In the genomic region with DNA sequence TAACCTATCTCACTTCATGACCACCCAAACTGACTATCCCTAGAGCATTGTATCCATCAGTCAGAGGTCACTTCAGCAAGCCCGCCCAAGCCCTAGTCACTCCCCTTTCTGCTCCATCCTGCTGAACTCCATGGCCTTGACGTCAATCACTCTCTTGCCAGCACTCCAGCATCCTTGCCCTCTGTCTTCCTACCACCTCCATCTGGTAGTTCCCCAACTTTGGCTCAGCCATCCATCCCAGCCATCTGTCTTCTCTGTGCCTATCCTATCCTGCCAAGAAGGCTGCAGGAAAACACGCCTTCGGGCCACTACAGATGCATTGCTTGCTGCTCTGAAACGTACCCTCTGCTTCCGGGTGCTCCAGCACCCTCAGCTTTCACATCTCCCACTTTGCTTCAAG, we compare ENCODE assay signal across 15 mouse cellular contexts. TPM values are rescaled to one million over a fixed set of nuclear protein-coding genes. Genes with fewer than 3 reads are reported as not detected.
A peak's percentile ranks its signal among the peaks of the same experiment; 100 is the strongest.
DNase-seq lines count a peak whose midpoint lies in the region; ATAC-seq and TF ChIP-seq lines count a peak whose summit lies in the region.
"Had no signal": no experiment of that assay in that cellular context is flagged by ENCODE, and none has a peak within 500 bp of the region (broad histone marks: within the 10 kb centered on the region; RNA-seq: fewer than 3 reads in every experiment).

No protein-coding gene starts in this region.

- H3K36me3 ChIP-seq in hindbrain, embryonic 14.5 days (replicated peaks; ENCODE audit: control insufficient read depth, insufficient read depth): no peaks in the 10 kb centered on the region
- H3K36me3 ChIP-seq in hindbrain, embryonic 10.5 days: no peaks in the 10 kb centered on the region
- no peaks in the 10 kb centered on the region for H3K36me3 ChIP-seq in kidney, embryonic 14.5 days (ENCODE audit: control insufficient read depth, insufficient read depth, low read length)
- no peaks in the 10 kb centered on the region for H3K36me3 ChIP-seq in lung, postnatal 0 days (ENCODE audit: insufficient read depth, low read length)
- H3K36me3 ChIP-seq: heart, embryonic 12.5 days had no signal

- no peak for TF ChIP-seq CTCF in lung, postnatal 0 days (IDR thresholded peaks at IDR 0.05)

- TF ChIP-seq EP300 in lung, postnatal 0 days (IDR thresholded peaks at IDR 0.05): no peak

- H3K27me3 ChIP-seq in hindbrain, embryonic 14.5 days (ENCODE audit: control insufficient read depth, insufficient read depth, low read length): no peaks in the 10 kb centered on the region
- H3K27me3 ChIP-seq in hindbrain, embryonic 10.5 days (ENCODE audit: insufficient read depth, poor library complexity, severe bottlenecking): no peaks in the 10 kb centered on the region
- H3K27me3 ChIP-seq in kidney, embryonic 14.5 days (ENCODE audit: control insufficient read depth, insufficient read depth, low read length): no peaks in the 10 kb centered on the region
- no peaks in the 10 kb centered on the region for H3K27me3 ChIP-seq in lung, postnatal 0 days (replicated peaks; ENCODE audit: insufficient read depth, low read length)
- H3K27me3 ChIP-seq: heart, embryonic 12.5 days had no signal

- no peak overlapping the region for H3K4me3 ChIP-seq in hindbrain, embryonic 14.5 days (replicated peaks; ENCODE audit: low read length)
- no peak overlapping the region for H3K4me3 ChIP-seq in hindbrain, embryonic 10.5 days
- H3K4me3 ChIP-seq in kidney, embryonic 14.5 days (ENCODE audit: low read length): no peak overlapping the region
- H3K4me3 ChIP-seq in lung, postnatal 0 days (ENCODE audit: low read depth, low read length): no peak overlapping the region
- H3K4me3 ChIP-seq: heart, embryonic 12.5 days had no signal

- no peak overlapping the region for H3K9ac ChIP-seq in hindbrain, embryonic 14.5 days
- H3K9ac ChIP-seq in kidney, embryonic 14.5 days (ENCODE audit: low read depth, low read length): no peak overlapping the region
- no peak overlapping the region for H3K9ac ChIP-seq in lung, postnatal 0 days (replicated peaks; ENCODE audit: low read depth)
- H3K9ac ChIP-seq: heart, embryonic 12.5 days; lung, embryonic 14.5 days had no signal

- peak; percentile 27 for DNase-seq in hindbrain, embryonic 14.5 days (ENCODE audit: low spot score)
- no peak for DNase-seq in hindbrain, embryonic 10.5 days (ENCODE audit: low spot score)
- DNase-seq in R1 (ENCODE audit: low read depth, low spot score): peak; percentile 65
- peak; percentile 92 to 95 for DNase-seq in cerebellum, adult 18-20 months
- DNase-seq in layer of hippocampus, adult 18-20 months (ENCODE audit: low spot score in 2 of 2): peak; percentile 63 to 81
- DNase-seq in lung, postnatal 0 days (ENCODE audit: low spot score): no peak
- no peak for DNase-seq in retina, embryonic 14.5 days (ENCODE audit: low spot score)
- DNase-seq: adrenal gland, adult 8-10 months; gastrocnemius, postnatal 14 days; kidney, postnatal 36 days; lung, embryonic 14.5 days; thymus, postnatal 14 days had no signal

- H3K4me2 ChIP-seq in hindbrain, embryonic 14.5 days (replicated peaks): no peak overlapping the region
- H3K4me2 ChIP-seq in kidney, embryonic 14.5 days (replicated peaks; ENCODE audit: low read depth, low read length): no peak overlapping the region
- H3K4me2 ChIP-seq in lung, postnatal 0 days (replicated peaks; ENCODE audit: low read depth, low read length): no peak overlapping the region
- H3K4me2 ChIP-seq: heart, embryonic 12.5 days; lung, embryonic 14.5 days had no signal

- H3K4me1 ChIP-seq in hindbrain, embryonic 14.5 days (replicated peaks; ENCODE audit: control insufficient read depth, insufficient read depth, low read length): no peaks in the 10 kb centered on the region
- H3K4me1 ChIP-seq in hindbrain, embryonic 10.5 days (replicated peaks): no peaks in the 10 kb centered on the region
- no peaks in the 10 kb centered on the region for H3K4me1 ChIP-seq in kidney, embryonic 14.5 days (ENCODE audit: control insufficient read depth, insufficient read depth, low read length)
- no peaks in the 10 kb centered on the region for H3K4me1 ChIP-seq in lung, postnatal 0 days (ENCODE audit: insufficient read depth, low read depth, low read length)
- H3K4me1 ChIP-seq: heart, embryonic 12.5 days had no signal

- ATAC-seq in hindbrain, embryonic 14.5 days (ENCODE audit: low FRiP score): no peak
- ATAC-seq in kidney, embryonic 14.5 days (ENCODE audit: low FRiP score, low TSS enrichment): no peak
- ATAC-seq in lung, postnatal 0 days: no peak

- H3K27ac ChIP-seq in hindbrain, embryonic 14.5 days: no peak overlapping the region
- H3K27ac ChIP-seq in hindbrain, embryonic 10.5 days: no peak overlapping the region
- no peak overlapping the region for H3K27ac ChIP-seq in kidney, embryonic 14.5 days (ENCODE audit: low read depth, low read length)
- no peak overlapping the region for H3K27ac ChIP-seq in lung, postnatal 0 days (ENCODE audit: low read length)

- H3K9me3 ChIP-seq in hindbrain, embryonic 14.5 days (ENCODE audit: control insufficient read depth, low read length): no peaks in the 10 kb centered on the region
- H3K9me3 ChIP-seq in hindbrain, embryonic 10.5 days: no peaks in the 10 kb centered on the region
- no peaks in the 10 kb centered on the region for H3K9me3 ChIP-seq in kidney, embryonic 14.5 days (ENCODE audit: control insufficient read depth, low read length)
- H3K9me3 ChIP-seq in lung, postnatal 0 days (ENCODE audit: low read length): no peaks in the 10 kb centered on the region
- H3K9me3 ChIP-seq: heart, embryonic 12.5 days had no signal

- WGBS in hindbrain, embryonic 14.5 days: 79% methylated on average over 6 of the region's 6 CpGs
- 83% methylated on average over 6 of the region's 6 CpGs for WGBS in hindbrain, embryonic 10.5 days
- WGBS in kidney, embryonic 14.5 days: 82% methylated on average over 6 of the region's 6 CpGs
- 82% methylated on average over 6 of the region's 6 CpGs for WGBS in lung, postnatal 0 days

RNA-seq across cellular contexts. Expression of a gene that starts 23.2 kb away (rescaled TPM):
- 270 and 276 TPM in 2 replicates for polyA plus RNA-seq in hindbrain, embryonic 14.5 days (2014; fragmentation: Nextera tagmentation; extraction: Ambion mirVana)
- 234 and 244 TPM in 2 replicates for polyA plus RNA-seq in hindbrain, embryonic 10.5 days (2016; fragmentation: Nextera tagmentation; extraction: Ambion mirVana)
- 100 to 1,000 TPM; 102 to 110 TPM for total RNA-seq in layer of hippocampus, adult 18-20 months (2021)
- polyA plus RNA-seq in kidney, embryonic 14.5 days (2014; fragmentation: Nextera tagmentation; extraction: Ambion mirVana): 249 and 251 TPM in 2 replicates
- 193 and 200 TPM in 2 replicates for polyA plus RNA-seq in lung, postnatal 0 days (2015; fragmentation: Nextera tagmentation; extraction: Ambion mirVana)

RNA-seq across cellular contexts. Expression of a gene that starts 41.3 kb away (rescaled TPM):
- 0.67 and 1.7 TPM in 2 replicates for polyA plus RNA-seq in hindbrain, embryonic 14.5 days (2014; fragmentation: Nextera tagmentation; extraction: Ambion mirVana)
- polyA plus RNA-seq in hindbrain, embryonic 10.5 days (2016; fragmentation: Nextera tagmentation; extraction: Ambion mirVana): 1.1 and 1.5 TPM in 2 replicates
- total RNA-seq in layer of hippocampus, adult 18-20 months (2021): 1 to 10 TPM in 1 of 2 experiments, under 1 TPM in 1; 0.64 to 1.5 TPM
- 0.37 TPM in 2 replicates for polyA plus RNA-seq in kidney, embryonic 14.5 days (2014; fragmentation: Nextera tagmentation; extraction: Ambion mirVana)
- 2.7 and 3.1 TPM in 2 replicates for polyA plus RNA-seq in lung, postnatal 0 days (2015; fragmentation: Nextera tagmentation; extraction: Ambion mirVana)
- total RNA-seq: megakaryocyte-erythroid progenitor cell, adult 5-6 weeks had no signal

Comparison
In these comparisons a context has a peak if more than half of its experiments do, and no peak if none do; other contexts are left out.
1. DNase-seq: peak in hindbrain, embryonic 14.5 days (single experiment), R1 (single experiment), cerebellum, adult 18-20 months (2 of 2) and layer of hippocampus, adult 18-20 months (2 of 2); none in hindbrain, embryonic 10.5 days (single experiment), lung, postnatal 0 days (single experiment) and retina, embryonic 14.5 days (single experiment).